Mouse (Mus musculus) MN1 (cell line): ENCODE results near the gene Slc44a5.

ENCODE experiments used
- DNase-seq: peaks from one replicate; pipeline ENCODE4 v3.0.0-alpha.2; 2016; ENCODE audit warnings: low spot score

Gene Slc44a5

DNA sequence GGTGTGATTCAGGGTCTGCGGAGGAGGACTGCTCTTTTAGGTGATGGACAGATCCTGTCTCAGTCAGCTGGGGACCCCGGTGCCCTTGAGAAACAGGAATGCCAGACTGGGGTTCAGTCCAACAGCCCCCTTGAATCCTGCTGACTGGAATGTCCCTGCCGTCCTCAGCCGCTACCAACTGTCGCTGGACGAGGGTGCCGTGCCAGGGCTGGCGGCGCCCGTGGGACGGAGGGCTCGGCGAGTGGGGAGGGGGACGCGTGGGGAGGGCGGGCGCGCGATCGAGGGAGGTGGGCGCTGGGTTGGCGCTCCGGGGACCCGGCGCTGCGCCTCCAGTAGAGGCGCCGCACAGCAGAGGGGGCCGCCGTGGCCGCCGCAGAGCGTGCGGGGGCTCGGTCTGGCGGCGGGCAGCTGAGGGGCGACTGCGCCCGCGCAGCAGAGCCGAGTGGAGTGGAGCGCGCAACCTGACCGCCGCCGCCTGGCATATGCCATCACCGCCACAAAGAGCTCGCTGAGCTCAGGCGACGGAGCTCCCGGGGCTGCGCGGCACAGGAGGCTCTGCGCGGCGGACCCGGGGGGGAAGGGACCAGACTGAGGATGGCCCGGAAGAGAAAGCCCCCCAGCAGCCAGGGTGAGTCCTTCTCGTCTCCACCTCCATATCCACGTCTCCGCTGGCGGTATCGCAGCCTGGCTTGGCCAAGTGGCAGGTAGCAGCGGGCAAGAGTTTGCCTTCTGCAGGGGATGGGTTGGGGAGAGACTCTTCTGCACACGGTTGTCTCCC is at the start of gene Slc44a5:
Gene Slc44a5 (plus strand): TSS at position 266 of the 778 bp plus-strand sequence.
- no peak for DNase-seq

DNA sequence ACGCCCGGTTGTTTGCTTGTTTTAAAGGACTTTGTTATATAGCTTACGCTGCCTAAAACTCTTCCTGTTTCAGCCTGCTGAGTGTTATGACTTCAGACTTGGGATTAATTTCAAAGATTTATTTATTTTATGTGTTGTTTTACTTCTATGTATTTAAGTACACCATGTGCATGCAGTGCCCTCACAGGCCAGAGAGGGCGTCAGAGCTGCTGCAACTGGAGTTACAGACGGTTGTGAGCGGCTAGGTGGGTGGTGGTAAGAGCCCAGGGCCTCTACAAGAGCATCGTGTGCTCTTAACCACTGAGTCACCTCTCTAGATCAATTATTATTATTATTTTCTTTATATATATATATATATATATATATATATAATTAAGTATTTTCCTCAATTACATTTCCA is 46.9 kb upstream of the Slc44a5 start:
- DNase-seq = no peak

DNA sequence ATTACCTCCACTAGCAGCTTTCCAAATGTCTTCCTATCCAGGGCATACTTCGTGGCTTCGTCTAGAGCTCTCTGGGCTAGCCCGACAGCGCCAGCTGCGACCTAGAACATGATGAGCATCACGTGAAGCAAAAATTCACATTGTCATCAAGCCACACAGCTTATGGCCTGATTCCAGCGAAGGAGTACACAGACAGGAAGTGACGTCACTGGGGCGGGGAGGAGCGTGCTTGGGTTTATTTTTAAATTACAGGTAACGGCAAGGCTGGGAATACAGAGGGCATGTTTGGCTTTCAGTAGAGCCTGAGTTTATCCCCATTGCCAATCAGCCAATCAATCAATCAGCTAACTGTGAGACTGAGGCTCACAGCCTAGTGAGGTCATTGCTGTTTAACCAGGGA is 43.7 kb upstream of the Slc44a5 start:
- no peak for DNase-seq

DNA sequence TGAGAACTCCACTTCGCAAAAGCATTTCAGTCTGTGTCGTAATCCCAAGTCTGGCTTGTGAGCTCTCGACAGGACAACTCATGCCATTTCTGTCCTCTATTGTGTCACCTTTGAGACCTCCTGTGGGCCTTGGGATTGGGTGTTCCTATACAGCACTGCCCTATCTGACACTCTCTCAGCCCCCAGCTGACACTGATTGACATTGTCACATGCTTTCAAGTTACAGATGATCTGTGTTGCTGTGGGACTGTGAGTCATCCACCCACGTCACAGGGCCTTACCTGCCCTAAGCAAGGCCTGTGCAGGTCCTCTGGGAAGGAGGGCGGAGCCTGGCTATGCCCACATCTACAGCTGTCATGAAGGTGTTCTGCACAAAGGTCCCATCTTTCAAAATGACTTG is 40.8 kb upstream of the Slc44a5 start:
- no peak for DNase-seq

DNA sequence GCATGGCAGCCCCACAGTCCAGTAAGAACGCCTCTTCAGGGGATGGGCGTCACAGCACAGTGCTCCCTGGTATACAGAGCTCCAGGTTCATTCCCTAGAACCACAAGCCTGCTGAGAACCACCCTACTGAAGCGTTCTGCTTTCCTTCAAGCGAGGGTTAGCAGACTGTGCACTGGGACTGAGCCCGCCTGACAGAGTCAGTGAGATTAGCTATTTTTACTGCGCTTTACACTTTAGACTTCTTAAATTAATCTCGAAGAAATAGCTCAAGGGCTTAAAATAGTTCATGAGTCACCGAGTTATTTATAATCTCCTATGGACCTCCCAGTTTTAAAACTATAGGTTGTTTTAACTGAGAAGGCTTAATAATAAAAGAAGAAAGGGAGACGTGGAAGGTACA is 37.4 kb upstream of the Slc44a5 start:
- DNase-seq = no peak

DNA sequence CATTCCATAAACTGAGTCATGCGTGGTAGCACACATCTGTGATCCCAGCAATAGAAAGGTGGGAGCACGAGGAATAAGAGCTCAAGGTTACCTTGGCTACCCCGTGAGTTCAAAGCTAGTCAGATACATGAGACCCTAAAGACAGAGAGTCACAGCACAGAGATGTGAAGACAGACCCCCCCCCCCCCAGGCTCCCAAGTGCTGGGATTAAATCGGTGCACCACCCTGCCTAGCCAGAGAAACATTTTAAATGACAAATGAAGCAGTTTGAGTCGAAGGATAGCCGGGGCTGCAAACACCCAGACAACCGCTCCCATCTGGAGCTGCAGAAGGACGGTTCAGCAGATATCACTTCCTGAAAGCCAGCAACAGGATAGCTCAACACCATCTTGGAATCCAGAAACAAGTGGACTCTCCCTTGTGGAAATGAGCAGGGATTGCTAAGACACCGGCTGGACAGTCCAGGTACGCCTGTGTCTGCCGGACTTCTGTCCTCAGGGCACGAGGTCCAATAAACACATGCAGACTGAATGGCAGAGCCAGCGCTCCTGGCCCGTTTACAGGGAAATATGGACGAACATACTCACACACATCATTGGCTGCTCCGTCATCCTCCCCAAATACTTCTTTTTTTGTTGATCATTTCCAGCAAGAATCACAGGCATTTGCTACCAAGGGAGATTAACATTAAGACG is 36.0 kb upstream of the Slc44a5 start:
- DNase-seq = no peak

DNA sequence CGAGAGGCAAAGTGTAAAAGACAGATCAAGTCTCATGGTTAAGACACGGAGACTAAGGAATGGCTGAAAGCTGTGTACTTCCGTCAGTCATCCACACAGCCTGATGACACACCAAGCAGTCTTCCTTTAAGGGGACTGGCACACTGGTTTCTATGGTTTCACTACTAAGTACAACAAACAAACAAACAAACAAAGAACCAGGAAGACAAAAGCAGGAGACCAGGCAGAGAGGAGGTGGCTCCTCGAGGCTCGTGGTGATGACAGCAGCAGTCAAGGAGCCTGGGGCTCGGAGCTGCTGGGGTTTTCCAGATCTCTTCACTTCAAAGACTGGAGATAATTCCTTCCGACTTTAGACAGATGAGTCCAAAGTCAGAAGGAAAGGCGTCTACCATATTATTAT is 33.2 kb upstream of the Slc44a5 start:
- DNase-seq = no peak

DNA sequence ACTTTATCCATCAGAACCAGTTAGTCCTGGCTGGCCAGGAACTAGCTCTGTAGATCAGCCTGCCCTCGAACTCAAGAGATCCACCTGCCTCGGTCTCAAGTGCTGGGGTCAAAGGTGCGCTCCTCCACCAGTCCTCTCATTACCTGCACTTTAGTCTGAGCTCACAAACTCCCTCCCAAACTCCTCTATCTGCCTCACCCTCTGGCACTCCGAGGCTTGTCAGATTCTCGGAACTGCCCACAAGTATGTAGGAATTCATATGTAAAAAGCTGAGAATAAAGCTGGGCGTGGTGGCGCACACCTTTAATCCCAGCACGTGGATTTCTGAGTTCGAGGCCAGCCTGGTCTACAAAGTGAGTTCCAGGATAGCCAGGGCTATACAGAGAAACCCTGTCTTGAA is 32.8 kb upstream of the Slc44a5 start:
- DNase-seq = no peak

DNA sequence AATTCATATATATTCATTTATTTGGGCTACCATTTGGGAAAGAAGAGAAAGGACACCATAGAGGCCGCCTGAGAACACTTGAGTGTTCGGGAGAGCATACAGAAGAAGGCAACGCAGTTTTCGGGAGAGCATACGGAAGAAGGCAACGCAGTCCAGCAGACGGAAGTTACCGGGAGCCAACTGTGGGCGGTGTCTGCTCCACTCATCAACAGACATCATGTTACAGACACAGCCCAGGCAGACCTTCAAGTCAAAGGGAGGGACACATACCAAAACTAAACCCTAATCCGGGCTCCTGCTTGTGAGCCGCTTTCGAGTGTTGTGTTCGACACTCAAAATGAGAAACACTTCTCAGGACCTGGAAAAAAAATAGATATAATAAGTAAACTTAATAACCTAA is 31.6 kb upstream of the Slc44a5 start:
- no peak for DNase-seq

DNA sequence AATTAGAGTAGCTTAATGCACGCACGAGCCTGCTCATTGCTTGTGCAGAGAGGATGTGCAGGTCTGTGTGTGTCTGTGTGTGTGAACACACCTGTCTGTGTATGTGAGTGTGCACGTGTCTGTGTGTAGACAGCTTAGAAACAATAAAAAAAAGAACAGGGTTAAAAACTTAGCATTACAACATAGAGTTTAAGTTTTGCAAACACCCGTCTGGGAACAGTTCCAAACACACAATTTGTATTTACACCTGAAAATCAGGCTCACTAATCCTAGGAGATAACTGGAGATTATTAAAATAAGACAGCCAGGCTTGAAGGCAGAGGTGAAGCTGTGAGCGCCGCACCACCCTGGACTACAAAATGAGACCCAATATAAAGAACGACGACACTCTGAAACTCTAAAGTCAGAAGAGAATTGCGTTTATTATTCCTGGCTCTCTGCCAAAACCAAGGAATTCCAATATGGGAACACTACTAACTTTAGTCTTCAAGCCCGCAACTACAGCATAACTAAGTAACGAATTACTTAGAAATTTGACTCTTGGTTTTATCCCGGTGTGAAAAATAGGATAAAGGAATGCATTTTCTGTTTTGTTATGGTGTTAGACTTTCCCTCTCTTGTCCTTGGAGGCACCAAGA is 30.1 kb upstream of the Slc44a5 start:
- peak; percentile 22 for DNase-seq

DNA sequence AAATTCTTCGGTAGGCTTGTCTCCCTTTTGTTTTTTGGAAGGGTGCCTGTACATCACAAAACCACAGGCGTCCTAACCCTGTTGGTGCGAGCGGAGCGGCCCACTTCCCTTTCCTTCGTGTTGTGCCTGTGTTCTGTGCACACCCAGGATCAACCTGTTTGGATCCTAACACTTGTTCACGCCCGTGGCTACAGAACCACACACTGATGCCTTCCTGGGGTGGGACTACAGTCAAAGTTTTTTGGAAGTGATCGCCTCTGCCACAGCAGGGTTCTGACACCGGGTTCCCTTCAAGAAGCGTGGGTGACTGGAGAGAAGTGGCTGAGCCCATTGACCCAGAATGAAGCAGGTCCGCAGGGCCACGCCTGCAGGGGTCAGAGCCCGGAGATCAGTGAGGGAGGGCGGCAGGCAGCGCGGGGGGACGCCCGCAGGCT is 29.3 kb upstream of the Slc44a5 start:
- DNase-seq = no peak

DNA sequence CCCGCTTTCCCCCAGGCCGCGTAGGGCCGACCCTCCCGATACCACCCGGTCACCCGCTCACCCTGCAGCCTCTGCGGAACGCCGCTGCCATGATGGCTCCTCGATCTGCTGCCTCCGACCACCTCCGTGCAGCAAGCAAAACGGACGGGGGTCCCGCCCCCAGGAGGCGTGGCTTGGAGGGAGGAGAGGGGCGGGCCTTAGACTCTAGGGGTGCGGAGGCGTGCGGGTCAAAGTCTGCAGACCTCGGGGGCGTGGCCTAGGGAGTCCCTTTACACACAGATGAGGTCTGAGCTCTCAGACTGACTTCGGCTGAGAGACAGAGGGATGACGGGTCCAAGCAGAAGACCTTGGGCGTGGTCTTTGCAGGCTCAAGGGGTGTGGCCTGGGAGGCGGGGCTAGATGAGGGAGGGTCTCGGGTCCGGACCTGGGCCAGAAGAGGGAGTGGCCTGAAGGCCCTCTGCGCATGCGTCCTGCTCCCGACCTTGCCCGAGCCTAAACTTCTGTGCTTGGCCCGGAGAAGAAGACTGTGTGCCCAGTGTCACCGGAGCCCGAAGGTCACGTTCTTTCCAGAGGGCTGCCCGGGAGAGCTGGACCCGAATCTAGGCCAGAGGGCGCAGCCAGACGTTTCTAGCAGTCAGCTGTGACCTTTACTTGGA is 28.8 kb upstream of the Slc44a5 start, which contains the start of gene Acadm:
Gene Acadm (minus strand): TSS at position 298 of the 656 bp plus-strand sequence.
- peak; percentile 94 for DNase-seq

DNA sequence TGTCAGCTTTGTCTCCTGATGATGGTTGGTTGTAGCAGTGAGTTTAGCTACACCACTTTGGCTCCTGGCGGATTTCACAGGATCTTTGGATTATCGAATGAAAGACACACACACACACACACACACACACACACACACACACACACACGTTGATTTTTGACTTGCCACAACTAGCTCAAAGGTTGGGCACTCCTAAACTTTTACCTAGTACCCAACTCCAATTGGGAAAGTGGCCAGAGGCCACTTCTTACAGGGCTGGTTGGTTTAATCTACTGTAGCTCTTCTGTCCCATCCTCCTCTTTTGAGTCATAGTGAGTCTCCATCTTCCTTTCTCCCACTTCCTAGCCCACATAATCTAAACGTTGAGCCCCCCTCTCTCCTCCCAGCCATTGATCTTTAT is 26.0 kb upstream of the Slc44a5 start:
- no peak for DNase-seq

DNA sequence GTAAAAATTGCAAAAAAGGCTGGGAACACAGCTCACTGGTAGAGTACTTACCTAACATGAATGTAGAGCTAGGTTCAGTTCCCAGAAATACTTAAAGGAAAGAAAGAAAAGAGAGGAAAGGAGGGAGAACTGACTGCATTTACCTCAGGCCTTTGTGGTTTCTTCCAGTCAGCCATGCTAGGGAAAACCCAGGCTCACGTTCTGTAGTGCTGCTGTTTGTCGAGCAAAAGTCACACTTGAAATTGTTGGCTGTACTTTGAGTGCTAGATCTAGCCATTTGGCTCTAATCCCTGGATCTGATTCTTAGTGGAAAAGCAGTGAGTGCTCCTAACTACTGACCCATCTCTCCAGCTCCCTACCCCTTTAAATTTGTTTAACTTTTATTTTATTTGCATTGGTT is 25.1 kb upstream of the Slc44a5 start:
- DNase-seq = no peak

DNA sequence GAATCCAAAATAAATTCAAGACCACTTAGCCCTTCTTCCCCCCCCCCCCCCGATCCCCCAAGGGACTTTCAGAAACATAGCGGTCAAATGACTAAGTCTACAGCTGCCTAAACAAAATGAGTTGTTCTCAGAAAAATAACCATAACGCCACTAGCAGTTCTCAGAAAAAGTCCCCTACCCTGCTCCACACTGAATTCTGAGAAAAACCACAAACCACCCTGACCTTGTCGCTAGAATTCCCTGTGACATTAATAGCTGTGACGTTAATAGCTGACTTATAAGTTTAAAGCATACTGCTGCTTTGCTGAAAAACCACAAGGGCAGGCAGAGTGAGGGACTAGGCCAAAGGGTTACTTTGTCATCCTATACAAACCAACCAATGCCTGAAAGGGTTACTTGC is 15.3 kb upstream of the Slc44a5 start:
- no peak for DNase-seq

DNA sequence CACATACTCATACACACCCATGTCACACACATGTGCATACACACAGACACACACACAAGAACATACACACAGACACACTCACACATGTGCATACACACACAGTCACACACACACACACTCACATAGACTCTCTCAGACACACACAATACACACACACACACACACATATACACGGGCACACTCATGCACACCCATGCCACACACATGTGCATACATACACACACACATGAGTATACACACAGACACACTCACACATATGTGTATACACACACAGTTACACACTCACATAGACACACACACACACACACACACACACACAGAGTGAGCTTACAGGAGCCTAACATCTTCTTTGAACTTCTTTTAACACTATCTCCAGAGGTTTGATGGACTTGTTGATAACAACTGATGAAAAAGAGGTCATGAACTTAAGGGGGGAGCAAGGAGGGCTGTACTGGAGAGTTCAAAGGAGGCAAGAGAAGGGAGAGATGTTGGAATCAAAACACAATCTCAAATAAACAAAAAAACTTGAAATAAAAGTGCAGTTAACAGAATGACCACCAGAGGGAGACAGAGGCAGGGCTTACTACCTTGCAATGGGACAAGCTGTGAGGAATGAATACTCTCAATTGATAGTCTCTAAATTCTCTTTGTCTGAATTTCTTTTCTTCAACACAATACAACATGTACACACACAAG is 14.1 kb upstream of the Slc44a5 start:
- peak; percentile 63 for DNase-seq

DNA sequence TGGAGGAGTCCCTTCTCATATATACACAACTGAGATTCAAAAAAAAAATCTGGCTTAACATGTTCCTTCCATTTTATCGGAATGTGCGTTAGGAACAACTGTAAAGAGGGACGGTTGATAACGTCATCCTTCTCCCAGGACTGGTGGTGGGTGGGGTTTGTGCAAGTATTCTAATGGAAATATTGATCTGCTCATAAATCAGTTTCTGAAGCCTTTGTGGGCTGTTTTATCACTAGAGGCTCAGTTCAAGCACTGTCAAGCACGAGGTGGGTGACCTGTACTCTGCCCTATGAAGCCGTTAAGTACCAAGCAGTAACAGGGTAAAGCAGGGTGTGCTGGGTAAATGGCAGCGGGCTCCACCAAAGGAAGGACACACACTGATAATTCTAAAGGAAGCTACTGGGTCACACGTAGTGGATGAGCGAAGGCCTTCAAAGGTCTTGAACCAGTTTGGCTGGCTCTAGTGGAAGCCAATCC is 13.5 kb upstream of the Slc44a5 start:
- no peak for DNase-seq

DNA sequence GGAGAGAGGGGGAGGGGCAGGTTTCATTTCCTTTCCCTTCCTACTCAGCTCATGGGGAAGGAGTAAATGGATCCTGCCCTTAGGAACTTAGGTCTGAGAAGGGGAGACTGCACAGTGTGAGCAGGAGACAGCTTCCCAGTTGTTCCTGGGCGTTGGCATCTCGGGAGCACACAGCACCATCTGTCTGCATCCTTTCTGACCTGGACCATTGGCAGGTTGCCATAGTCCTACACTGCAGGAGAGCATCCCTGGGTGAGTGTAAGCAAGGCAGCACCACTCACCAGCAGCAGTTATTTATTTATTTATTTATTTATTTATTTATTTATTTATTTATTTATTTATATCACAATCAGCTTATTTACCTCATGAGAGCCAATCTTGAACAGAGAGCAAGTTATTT is 12.4 kb upstream of the Slc44a5 start:
- peak; percentile 22 for DNase-seq

DNA sequence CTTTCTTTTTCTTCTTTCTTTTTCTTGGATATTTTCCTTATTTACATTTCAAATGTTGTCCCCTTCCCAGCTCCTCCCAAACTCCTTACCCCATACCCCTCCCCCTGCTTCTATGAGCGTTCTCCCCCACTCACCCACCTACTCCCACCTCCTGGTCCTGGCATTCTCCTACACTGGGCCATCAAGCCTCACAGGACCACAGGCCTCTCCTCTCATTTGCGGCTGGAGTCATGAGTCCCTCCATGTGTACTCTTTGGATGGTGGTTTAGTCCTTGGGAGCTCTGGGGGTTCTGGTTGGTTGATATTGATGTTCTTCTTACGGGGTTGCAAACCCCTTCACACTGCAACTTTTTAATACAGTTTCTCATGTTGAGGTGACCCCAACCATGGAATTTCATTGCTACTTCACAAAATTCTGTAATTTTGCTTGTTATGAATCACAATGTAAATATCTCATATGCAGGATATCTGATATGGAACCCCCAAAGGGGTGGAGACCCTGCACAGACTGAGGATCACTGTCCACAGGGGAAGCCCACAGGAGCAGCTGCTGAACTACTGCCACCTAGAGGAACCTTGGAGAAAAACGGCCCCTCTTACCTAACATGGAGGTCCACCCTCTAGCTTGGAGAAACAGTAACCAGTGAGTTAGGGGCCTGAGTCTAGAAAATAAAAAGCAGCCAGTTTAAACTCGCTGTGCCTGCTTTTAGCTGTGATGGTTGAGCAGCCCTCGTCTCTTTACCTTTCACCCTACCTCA is 11.4 kb upstream of the Slc44a5 start:
- no peak for DNase-seq

DNA sequence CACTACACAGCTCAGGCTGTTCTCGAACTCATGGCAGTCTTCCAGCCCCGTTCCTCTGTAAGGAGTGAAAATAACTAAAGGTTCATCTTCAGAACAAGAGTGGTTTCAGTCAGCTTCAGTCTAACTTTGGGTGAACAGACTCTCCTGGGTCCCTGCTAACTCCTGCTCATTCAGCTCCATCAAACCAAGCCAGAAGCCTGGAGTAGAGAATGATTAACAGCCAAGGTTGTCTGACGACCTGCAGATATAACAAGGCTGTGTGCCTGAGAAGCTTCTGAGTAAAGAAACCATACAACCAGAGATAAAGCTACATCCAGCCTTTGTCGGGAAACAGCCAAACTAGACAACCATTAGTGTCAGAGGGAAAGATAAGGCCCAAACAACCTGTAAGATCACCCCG is 5.8 kb upstream of the Slc44a5 start:
- no peak for DNase-seq

DNA sequence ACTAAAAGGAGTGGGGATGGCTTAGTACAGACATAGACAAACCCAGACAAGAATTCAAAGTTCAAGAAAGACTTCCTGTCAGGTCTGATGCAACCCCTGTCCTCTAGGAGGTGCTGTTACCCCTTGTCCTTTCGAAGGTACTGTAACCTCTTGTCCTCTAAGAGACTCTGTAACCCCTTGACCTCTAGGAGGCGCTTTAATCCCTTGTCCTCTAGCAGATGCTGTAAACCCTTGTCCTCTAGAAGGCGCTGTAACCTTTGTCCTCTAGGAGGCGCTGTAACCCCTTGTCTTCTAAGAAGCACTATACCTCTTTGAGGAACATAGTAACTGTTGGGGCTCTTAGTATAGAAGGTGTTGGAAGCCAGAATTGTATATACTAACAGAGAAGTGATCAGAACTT is 4.7 kb upstream of the Slc44a5 start:
- DNase-seq = no peak
